Mouse (Mus musculus) forebrain, embryonic 11.5 days (tissue): ENCODE measurements around the gene Efhd1. TPM values are rescaled to one million over a fixed set of nuclear protein-coding genes. Genes with fewer than 3 reads are reported as not detected.

Experiments
- ATAC-seq: fragments of 200-750 bp; cut with Nextera tagmentation; replicated peaks from 2 replicates; pipeline ENCODE4 v1.8.0; 2017; ENCODE audit warnings: moderate TSS enrichment; ENCODE audit not compliant: low FRiP score
- DNase-seq: peaks from one replicate; pipeline ENCODE4 v3.0.0-alpha.2; 2017; ENCODE audit warnings: low spot score
- H3K27ac ChIP-seq: fragments of 300-500 bp; sonication (generic); 2 replicates; pipeline ENCODE4 v1.5.1; 2014; ENCODE audit warnings: low read depth, low read length
- H3K27me3 ChIP-seq: fragments of 300-500 bp; sonication (generic); 2 replicates; pipeline ENCODE4 v1.6.1; 2014; ENCODE audit warnings: mild to moderate bottlenecking, low read length, mixed read lengths; ENCODE audit not compliant: control insufficient read depth, insufficient read depth
- H3K36me3 ChIP-seq: fragments of 300-500 bp; sonication (generic); 2 replicates; pipeline ENCODE4 v1.6.1; 2014; ENCODE audit warnings: mild to moderate bottlenecking, low read length, moderate library complexity, mixed read lengths; ENCODE audit not compliant: control insufficient read depth, insufficient read depth
- H3K4me1 ChIP-seq: fragments of 300-500 bp; sonication (generic); replicated peaks from 2 replicates; pipeline ENCODE4 v1.6.1; 2014; ENCODE audit warnings: low read length, mixed read lengths; ENCODE audit not compliant: control insufficient read depth, insufficient read depth
- H3K4me2 ChIP-seq: fragments of 300-500 bp; sonication (generic); 2 replicates; pipeline ENCODE4 v1.6.1; 2014; ENCODE audit warnings: low read depth, mild to moderate bottlenecking, low read length, moderate library complexity, mixed read lengths; ENCODE audit not compliant: severe bottlenecking
- H3K4me3 ChIP-seq: fragments of 300-500 bp; sonication (generic); 2 replicates; pipeline ENCODE4 v1.5.1; 2014; ENCODE audit warnings: low read depth, low read length
- H3K9ac ChIP-seq: fragments of 300-500 bp; sonication (generic); 2 replicates; pipeline ENCODE4 v1.6.1; 2014; ENCODE audit warnings: low read length
- H3K9me3 ChIP-seq: fragments of 300-500 bp; sonication (generic); 2 replicates; pipeline ENCODE4 v1.6.1; 2016; ENCODE audit warnings: low read length, mixed read lengths; ENCODE audit not compliant: control insufficient read depth
- WGBS: fragments of 180-500 bp; shearing (Covaris S2); extraction: QIAGEN DNeasy Blood & Tissue Kit; methylation state at CpG from one replicate; pipeline ENCODE4 v1.1.7; 2014; 5-methylcytosine and 5-hydroxymethylcytosine counted together
- polyA plus RNA-seq: library from polyadenylated mRNA; unstranded; fragments of >200 nt; fragmentation: Nextera tagmentation; extraction: Ambion mirVana; gene quantifications from 2 replicates; pipeline ENCODE4 v1.2.1, GENCODE M21; 2014

Gene Efhd1
- polyA plus RNA-seq, 1 experiment from 2014 or later = 2.6 TPM

- DNase-seq = no peak
- ATAC-seq = no peak
- Histone ChIP-seq H3K4me2 (no peak overlapping the region), H3K4me3 (no peak overlapping the region), H3K27me3 (no peaks in the 10 kb centered on the region), H3K27ac (no peak overlapping the region), H3K4me1 (no peaks in the 10 kb centered on the region; the same call in 1 of the 2 replicates), H3K9ac (no peak overlapping the region), H3K36me3 (no peaks in the 10 kb centered on the region), H3K9me3 (no peaks in the 10 kb centered on the region)
- 68% methylated on average over 10 of the region's 10 CpGs for WGBS
These were observed 19.3 kb downstream of the Efhd1 start for GRCm38 (mm10) chr1:87283410-87283960.

DNA sequence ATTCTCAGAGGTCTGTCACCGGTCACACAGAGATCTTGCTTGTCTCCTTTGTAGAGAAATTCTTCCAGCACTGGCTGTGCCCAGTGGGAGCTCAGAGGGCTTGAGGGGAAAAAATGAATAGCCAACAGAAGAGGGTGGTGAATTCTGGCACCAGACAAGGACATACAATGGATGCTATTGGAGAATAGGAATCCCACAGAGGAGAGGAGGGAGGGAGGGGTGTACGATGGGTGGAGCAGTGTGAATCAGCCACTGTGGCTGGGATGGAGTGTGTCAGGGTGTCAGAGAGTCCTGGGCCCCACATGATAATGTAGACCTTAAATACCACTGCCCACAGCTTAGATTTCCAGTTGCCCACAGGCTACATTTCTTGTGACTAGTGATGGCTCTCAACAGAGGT is 22.9 kb downstream of the Efhd1 start:
- ATAC-seq = no peak
- Histone ChIP-seq H3K27ac (no peak overlapping the region), H3K27me3 (no peaks in the 10 kb centered on the region), H3K9me3 (no peaks in the 10 kb centered on the region), H3K9ac (no peak overlapping the region), H3K36me3 (no peaks in the 10 kb centered on the region), H3K4me2 (no peak overlapping the region), H3K4me3 (no peak overlapping the region), H3K4me1 (no peaks in the 10 kb centered on the region)
- no peak for DNase-seq
- 40% methylated on average over 2 of the region's 2 CpGs for WGBS

- H3K27me3 ChIP-seq = no peaks in the 10 kb centered on the region
- ATAC-seq (no peak), DNase-seq (no peak)
- H3K4me3 ChIP-seq = no peak overlapping the region
- no peak overlapping the region for H3K4me2 ChIP-seq
- H3K9me3 ChIP-seq = no peaks in the 10 kb centered on the region
- no peak overlapping the region for H3K9ac ChIP-seq
- H3K36me3 ChIP-seq = no peaks in the 10 kb centered on the region
- no peaks in the 10 kb centered on the region for H3K4me1 ChIP-seq
- H3K27ac ChIP-seq = no peak overlapping the region
- WGBS = 68% methylated on average over 8 of the region's 8 CpGs
These were observed 27.3 kb downstream of the Efhd1 start for GRCm38 (mm10) chr1:87291416-87291815.

GRCm38 (mm10) chr1:87292420-87293190 is 28.4 kb downstream of the Efhd1 start:
- Histone ChIP-seq H3K9ac (no peak overlapping the region), H3K4me1 (no peaks in the 10 kb centered on the region), H3K27ac (no peak overlapping the region), H3K36me3 (no peaks in the 10 kb centered on the region), H3K4me3 (no peak overlapping the region), H3K27me3 (no peaks in the 10 kb centered on the region), H3K4me2 (no peak overlapping the region), H3K9me3 (no peaks in the 10 kb centered on the region)
- no peak for DNase-seq
- WGBS = 67% methylated on average over 15 of the region's 15 CpGs
- no peak for ATAC-seq

- no peak overlapping the region for H3K4me3 ChIP-seq
- H3K4me2 ChIP-seq = no peak overlapping the region
- 84% methylated on average over 4 of the region's 4 CpGs for WGBS
- no peak for DNase-seq
- H3K27ac ChIP-seq = no peak overlapping the region
- no peaks in the 10 kb centered on the region for H3K27me3 ChIP-seq
- no peak overlapping the region for H3K9ac ChIP-seq
- H3K9me3 ChIP-seq = no peaks in the 10 kb centered on the region
- H3K4me1 ChIP-seq = no peaks in the 10 kb centered on the region
- H3K36me3 ChIP-seq = no peaks in the 10 kb centered on the region
- no peak for ATAC-seq
These were observed 30.0 kb downstream of the Efhd1 start for GRCm38 (mm10) chr1:87294063-87294710.

DNA sequence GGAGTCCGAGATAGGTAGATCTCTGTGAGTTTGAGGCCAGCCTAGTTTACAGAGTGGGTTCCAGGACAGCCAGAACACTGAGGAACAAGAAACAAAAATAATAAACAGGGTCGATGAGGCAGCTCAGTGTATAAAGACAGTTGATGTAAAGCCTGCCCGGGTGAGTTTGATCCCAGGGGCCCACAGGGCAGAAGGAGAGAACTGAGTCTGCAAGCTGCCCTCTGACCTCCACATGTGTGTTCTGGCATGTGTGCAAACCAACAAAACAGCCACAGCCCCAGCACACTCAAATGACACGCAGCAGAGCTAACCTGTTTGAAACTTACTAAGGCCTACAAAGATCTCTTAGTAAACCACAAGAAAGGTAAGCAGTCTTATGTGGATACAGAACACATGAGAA is 30.8 kb downstream of the Efhd1 start:
- no peak overlapping the region for H3K9ac ChIP-seq
- no peaks in the 10 kb centered on the region for H3K9me3 ChIP-seq
- H3K4me1 ChIP-seq = no peaks in the 10 kb centered on the region
- H3K4me3 ChIP-seq = no peak overlapping the region
- 74% methylated on average over 4 of the region's 4 CpGs for WGBS
- no peak overlapping the region for H3K4me2 ChIP-seq
- no peaks in the 10 kb centered on the region for H3K27me3 ChIP-seq
- ATAC-seq (no peak), DNase-seq (no peak)
- H3K27ac ChIP-seq = no peak overlapping the region
- no peaks in the 10 kb centered on the region for H3K36me3 ChIP-seq

DNA sequence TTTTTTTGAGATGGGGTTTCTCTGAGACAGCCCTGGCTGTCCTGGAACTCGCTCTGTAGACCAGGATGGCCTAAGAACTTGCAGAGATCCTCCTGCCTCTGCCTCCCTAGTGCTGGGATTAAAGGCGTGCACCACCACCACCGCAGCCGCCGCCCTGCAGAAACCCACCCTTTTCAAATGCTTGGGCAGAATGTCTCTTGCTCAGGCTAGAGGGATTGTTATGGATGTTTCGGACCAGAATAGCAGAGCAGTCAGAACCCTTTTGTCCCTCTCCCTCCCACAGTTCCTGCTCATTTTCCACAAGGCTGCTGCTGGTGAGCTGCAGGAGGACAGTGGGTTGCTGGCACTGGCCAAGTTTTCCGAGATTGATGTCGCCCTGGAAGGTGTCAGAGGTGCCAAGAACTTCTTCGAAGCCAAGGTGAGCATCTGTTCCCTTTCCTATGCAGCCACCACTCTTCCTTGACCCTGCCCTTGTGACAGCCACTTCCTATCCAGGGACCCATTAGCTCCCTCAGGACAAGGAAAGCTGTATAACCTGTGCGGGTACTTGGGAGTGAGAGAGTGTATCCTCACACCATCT is 33.3 kb downstream of the Efhd1 start:
- ATAC-seq (no peak), DNase-seq (no peak)
- no peaks in the 10 kb centered on the region for H3K4me1 ChIP-seq
- no peaks in the 10 kb centered on the region for H3K27me3 ChIP-seq
- no peak overlapping the region for H3K4me2 ChIP-seq
- H3K4me3 ChIP-seq = no peak overlapping the region
- no peaks in the 10 kb centered on the region for H3K9me3 ChIP-seq
- no peak overlapping the region for H3K9ac ChIP-seq
- 91% methylated on average over 10 of the region's 10 CpGs for WGBS
- H3K36me3 ChIP-seq = no peaks in the 10 kb centered on the region
- H3K27ac ChIP-seq = no peak overlapping the region

DNA sequence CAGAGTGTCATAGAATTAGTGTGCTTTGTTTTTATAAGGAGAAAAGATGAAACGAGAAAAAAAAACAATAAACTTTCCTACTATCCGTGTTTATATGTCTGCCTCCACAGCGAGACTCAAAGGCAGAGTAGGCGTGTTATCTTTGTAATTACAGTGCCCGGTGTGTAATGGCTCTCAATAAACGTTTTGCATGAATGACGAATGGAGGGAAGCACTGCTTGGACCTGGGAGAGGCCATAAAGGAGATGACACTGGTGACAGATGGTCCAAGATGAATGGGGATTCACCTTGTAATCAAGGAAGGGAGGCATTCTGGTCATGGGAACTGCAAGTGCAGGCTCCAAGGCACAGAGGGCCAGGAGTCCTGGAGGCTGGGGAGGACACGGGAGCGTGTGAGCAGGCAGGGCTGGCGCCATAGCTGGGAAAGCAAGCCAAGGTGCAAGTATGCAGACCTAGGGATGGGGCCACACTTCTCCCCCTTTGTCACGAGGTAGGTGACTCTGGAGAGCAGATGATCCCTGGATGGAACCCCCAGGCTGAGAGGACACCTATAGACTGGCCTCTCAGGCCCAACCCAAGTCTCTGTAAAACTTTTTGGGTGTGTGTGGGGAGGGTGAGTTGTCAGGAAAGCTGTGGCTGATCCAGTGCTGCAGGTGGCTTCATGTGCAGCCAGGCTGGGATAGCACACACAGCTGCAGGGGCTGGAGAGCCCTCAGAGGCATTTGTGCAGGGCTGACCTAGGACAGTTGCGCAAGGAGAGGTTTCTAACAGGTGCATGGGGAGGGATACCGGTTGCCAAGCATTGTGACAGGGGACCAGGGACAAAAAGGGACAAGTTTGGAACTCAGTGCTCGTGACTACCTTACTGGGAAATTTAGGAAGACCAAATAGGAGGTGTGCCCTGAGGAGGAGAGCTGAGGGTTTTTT is 36.5 kb downstream of the Efhd1 start:
- H3K4me2 ChIP-seq = no peak overlapping the region
- H3K36me3 ChIP-seq = no peaks in the 10 kb centered on the region
- no peaks in the 10 kb centered on the region for H3K27me3 ChIP-seq
- H3K9ac ChIP-seq = no peak overlapping the region
- no peak overlapping the region for H3K27ac ChIP-seq
- H3K9me3 ChIP-seq = no peaks in the 10 kb centered on the region
- 81% methylated on average over 14 of the region's 14 CpGs for WGBS
- ATAC-seq = no peak
- DNase-seq = no peak
- no peaks in the 10 kb centered on the region for H3K4me1 ChIP-seq
- no peak overlapping the region for H3K4me3 ChIP-seq
